Mouse (Mus musculus) ES-Bruce4 (cell line): ENCODE measurements around the gene Mad1l1.

Experiments
- CTCF ChIP-seq: IDR thresholded peaks from one replicate; pipeline ENCODE4 v1.8.1; 2011; ENCODE audit warnings: low read depth, low read length
- POLR2A ChIP-seq: IDR thresholded peaks from one replicate; pipeline ENCODE4 v1.8.1; 2011; ENCODE audit warnings: low read length; ENCODE audit not compliant: insufficient read depth

- TF ChIP-seq CTCF (no peak), POLR2A (no peak)
Measured at GRCm38 (mm10) chr5:140254656-140255055, 66.7 kb downstream of the Mad1l1 start.
